Mouse (Mus musculus) limb, embryonic 13.5 days (tissue): ENCODE measurements around the gene Rhox2g. TPM values are rescaled to one million over a fixed set of nuclear protein-coding genes. Genes with fewer than 3 reads are reported as not detected.
"Not testable (repeated sequence)": the region's sequence is repeated elsewhere in the genome, so short reads cannot be mapped to it uniquely, and the experiment has no call there.

Experiments used
- ATAC-seq: fragments of 200-750 bp; cut with Nextera tagmentation; 2 replicates; pipeline ENCODE4 v1.8.0; 2017; ENCODE audit warnings: low read depth, moderate number of reproducible peaks, moderate TSS enrichment; ENCODE audit not compliant: low FRiP score
- H3K27ac ChIP-seq: fragments of 300-500 bp; sonication (generic); 2 replicates; pipeline ENCODE4 v1.5.1; 2015; ENCODE audit warnings: inconsistent platforms, mild to moderate bottlenecking, moderate library complexity
- H3K27me3 ChIP-seq: fragments of 300-500 bp; sonication (generic); 2 replicates; pipeline ENCODE4 v1.6.1; 2015; ENCODE audit warnings: mild to moderate bottlenecking, inconsistent platforms
- H3K36me3 ChIP-seq: fragments of 300-500 bp; sonication (generic); 2 replicates; pipeline ENCODE4 v1.6.1; 2015; ENCODE audit warnings: inconsistent platforms, mild to moderate bottlenecking, moderate library complexity
- H3K4me1 ChIP-seq: fragments of 300-500 bp; sonication (generic); 2 replicates; pipeline ENCODE4 v1.6.1; 2015; ENCODE audit warnings: inconsistent platforms
- H3K4me2 ChIP-seq: fragments of 300-500 bp; sonication (generic); replicated peaks from 2 replicates; pipeline ENCODE4 v1.6.1; 2015; ENCODE audit warnings: inconsistent platforms, mild to moderate bottlenecking, moderate library complexity
- H3K4me3 ChIP-seq: fragments of 300-500 bp; sonication (generic); 2 replicates; pipeline ENCODE4 v1.5.1; 2015; ENCODE audit warnings: moderate library complexity, mild to moderate bottlenecking, inconsistent platforms
- H3K9ac ChIP-seq: fragments of 300-500 bp; sonication (generic); 2 replicates; pipeline ENCODE4 v1.6.1; 2015; ENCODE audit warnings: mild to moderate bottlenecking, inconsistent platforms
- H3K9me3 ChIP-seq: fragments of 300-500 bp; sonication (generic); 2 replicates; pipeline ENCODE4 v1.6.1; 2016; ENCODE audit warnings: inconsistent platforms
- whole genome bisulfite sequencing: fragments of 180-500 bp; shearing (Covaris S2); methylation state at CpG from one replicate; pipeline ENCODE4 v1.1.7; 2015; 5-methylcytosine and 5-hydroxymethylcytosine counted together
- polyA plus RNA-seq: library from polyadenylated mRNA; unstranded; fragments of >200 nt; fragmentation: Nextera tagmentation; extraction: Ambion mirVana; gene quantifications from 2 replicates; pipeline ENCODE4 v1.2.1, GENCODE M21; 2015

Gene Rhox2g
- not detected in 2 replicates for polyA plus RNA-seq

DNA sequence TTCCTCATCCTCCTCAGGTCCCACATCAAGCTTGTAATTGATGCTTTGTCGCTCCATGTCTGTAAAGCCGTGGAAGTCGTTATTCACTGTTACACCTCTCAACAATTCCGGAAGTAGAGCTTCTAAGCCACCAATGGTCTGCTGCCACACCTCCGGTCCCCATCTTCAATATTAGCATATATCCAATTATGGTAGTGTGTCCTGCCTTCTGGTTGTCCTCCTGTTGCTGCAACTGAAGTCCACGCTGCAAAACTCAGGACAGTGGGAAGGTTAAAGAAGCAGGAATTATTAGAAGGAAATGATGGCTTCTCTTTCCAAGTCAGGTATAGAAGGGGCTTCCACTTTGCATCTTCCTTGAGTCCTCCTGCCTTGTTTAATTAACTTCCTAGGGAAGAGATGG, at the start of gene Rhox2g:
Gene Rhox2g (minus strand): TSS at position 101 of the 400 bp plus-strand sequence.
- H3K9ac ChIP-seq, H3K36me3 ChIP-seq, H3K4me2 ChIP-seq, H3K4me3 ChIP-seq, H3K27me3 ChIP-seq, H3K4me1 ChIP-seq, H3K27ac ChIP-seq, H3K9me3 ChIP-seq, ATAC-seq: not testable (repeated sequence)
- 86% methylated on average over 6 of the region's 6 CpGs for WGBS

- H3K36me3 ChIP-seq, result no peaks in the 10 kb centered on the region
- H3K9me3 ChIP-seq, result no peaks in the 10 kb centered on the region
- H3K4me1 ChIP-seq, result no peaks in the 10 kb centered on the region
- WGBS, result 88% methylated on average over 2 of the region's 2 CpGs
- H3K9ac ChIP-seq, result no peak overlapping the region
- H3K4me2 ChIP-seq, result no peak overlapping the region
- no peak overlapping the region for H3K4me3 ChIP-seq
- ATAC-seq, result no peak
- H3K27me3 ChIP-seq, result no peaks in the 10 kb centered on the region
- H3K27ac ChIP-seq, result no peak overlapping the region
These were observed 49.0 kb upstream of the Rhox2g start for GRCm38 (mm10) chrX:37692261-37692660.

DNA sequence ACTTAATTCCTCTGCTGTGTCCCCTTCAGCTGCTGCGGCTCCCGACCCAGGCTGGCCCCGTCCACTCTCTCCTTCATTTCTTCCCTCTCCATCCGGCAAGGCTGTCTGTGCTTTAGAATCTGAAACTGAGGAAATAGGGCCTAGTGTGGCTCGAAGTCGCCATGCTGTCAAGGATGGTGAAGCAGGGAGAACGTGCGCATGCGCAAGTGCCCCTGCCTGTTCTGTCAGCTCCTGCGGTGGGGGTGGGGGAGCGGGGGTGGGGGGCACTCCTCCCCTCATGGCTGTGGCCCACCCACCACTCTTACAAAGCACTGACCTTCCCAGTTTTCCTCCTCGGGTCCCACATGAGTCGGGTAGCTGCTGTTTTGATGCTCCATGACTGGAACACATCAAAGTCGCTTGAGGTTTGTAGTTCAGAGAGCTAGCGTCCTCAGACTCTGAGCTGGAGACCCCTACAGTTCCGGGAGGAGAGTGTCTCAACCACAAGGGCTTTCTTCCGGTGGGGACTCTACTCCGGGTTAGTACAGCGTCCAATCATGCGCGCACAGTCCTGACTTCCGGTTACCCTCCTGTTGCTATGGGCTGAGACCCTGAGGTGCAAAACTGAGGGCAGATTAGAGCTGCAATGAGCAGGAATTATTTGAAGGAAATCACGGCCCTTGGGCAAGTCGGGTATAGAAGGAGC, 39.9 kb upstream of the Rhox2g start:
- Histone ChIP-seq H3K4me2 (no peak overlapping the region), H3K27ac (no peak overlapping the region), H3K9ac (no peak overlapping the region), H3K27me3 (no peaks in the 10 kb centered on the region), H3K9me3 (no peaks in the 10 kb centered on the region), H3K4me1 (no peaks in the 10 kb centered on the region), H3K36me3 (no peaks in the 10 kb centered on the region), H3K4me3 (no peak overlapping the region)
- no peak for ATAC-seq
- WGBS, result 87% methylated on average over 24 of the region's 24 CpGs

GRCm38 (mm10) chrX:37673177-37673576, 29.9 kb upstream of the Rhox2g start, which contains the start of gene Rhox2h:
Gene Rhox2h (minus strand): TSS chrX:37673277.
- not testable (repeated sequence) for H3K27ac ChIP-seq, H3K27me3 ChIP-seq, H3K9me3 ChIP-seq, ATAC-seq, H3K36me3 ChIP-seq, H3K9ac ChIP-seq, H3K4me1 ChIP-seq, H3K4me2 ChIP-seq, H3K4me3 ChIP-seq
- 86% methylated on average over 8 of the region's 8 CpGs for WGBS

DNA sequence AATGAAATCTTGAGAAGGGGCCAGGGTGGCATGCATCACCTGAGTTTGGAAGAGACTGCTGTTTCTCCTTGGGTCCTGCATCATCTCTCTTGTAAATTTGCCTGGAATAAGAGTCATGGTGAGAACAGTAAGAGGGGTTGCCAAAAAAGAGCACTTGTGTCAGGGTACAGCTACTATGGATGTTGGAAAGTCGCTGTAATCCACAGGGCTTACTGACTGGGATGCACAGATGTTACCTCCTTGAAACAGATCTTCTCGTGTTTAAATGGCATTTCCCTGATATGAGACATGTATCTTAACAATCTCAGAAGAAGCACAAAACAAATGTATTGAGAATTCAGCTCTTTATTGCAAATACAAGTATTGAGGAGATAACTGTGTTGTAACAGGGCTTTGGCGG, 25.4 kb upstream of the Rhox2g start, which contains the start of gene Rhox3h:
Gene Rhox3h (minus strand): TSS at position 101 of the 400 bp plus-strand sequence.
- not testable (repeated sequence) for H3K27ac ChIP-seq, H3K9ac ChIP-seq, H3K9me3 ChIP-seq, ATAC-seq, H3K27me3 ChIP-seq, H3K4me3 ChIP-seq, H3K4me1 ChIP-seq, H3K4me2 ChIP-seq, H3K36me3 ChIP-seq
- 80% methylated on average over 1 of the region's 3 CpGs for WGBS

DNA sequence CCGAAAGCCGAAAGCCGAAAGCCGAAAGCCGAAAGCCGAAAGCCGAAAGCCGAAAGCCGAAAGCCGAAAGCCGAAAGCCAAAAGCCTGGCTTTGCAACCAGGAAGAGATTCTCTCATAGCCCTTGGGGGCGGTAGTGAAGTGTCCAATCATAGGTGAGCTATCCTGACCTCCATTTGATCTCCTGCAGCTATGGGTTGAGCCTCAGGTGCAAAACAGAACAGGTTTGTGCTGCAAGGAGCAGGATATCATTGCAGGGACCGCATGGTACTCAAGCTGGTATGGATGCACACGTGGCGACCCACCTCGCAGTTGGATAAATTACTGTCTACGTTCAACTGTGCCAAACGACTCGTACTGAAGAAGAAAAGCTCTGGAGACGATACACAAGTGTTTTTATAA, 8.0 kb upstream of the Rhox2g start, which contains the start of gene Rhox4g:
Gene Rhox4g (minus strand): TSS at position 101 of the 400 bp plus-strand sequence.
- H3K27ac ChIP-seq, H3K9me3 ChIP-seq, H3K27me3 ChIP-seq, H3K9ac ChIP-seq, H3K36me3 ChIP-seq, ATAC-seq, H3K4me1 ChIP-seq, H3K4me3 ChIP-seq, H3K4me2 ChIP-seq: not testable (repeated sequence)
- 83% methylated on average over 13 of the region's 20 CpGs for WGBS

DNA sequence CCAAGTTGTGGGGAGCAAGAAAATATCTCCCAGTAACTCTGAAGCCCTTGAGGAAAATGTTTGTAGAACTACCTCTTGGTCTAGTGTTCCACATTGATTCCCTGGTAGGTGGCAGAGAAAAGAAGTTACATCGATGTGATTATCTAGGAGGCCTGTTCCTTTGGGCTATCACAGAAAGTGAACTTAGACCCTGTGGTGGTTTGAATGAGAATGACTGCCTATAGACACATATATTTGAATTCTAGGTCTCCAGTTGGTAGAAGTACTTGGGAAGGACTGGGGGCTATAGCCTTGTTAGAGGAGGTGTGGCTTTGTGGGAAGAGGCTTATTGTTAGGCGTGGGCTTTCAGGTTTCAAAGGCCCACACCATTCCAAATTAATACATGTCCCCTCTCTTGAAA, 14.8 kb downstream of the Rhox2g start, which contains the start of gene Rhox3g:
Gene Rhox3g (minus strand): TSS at position 101 of the 400 bp plus-strand sequence.
- H3K4me1 ChIP-seq, H3K27me3 ChIP-seq, H3K9ac ChIP-seq, ATAC-seq, H3K9me3 ChIP-seq, H3K27ac ChIP-seq, H3K4me3 ChIP-seq, H3K36me3 ChIP-seq, H3K4me2 ChIP-seq: not testable (repeated sequence)
- 87% methylated on average over 2 of the region's 2 CpGs for WGBS

- not testable (repeated sequence) for H3K36me3 ChIP-seq, H3K9me3 ChIP-seq, H3K4me1 ChIP-seq, H3K9ac ChIP-seq, H3K4me3 ChIP-seq, H3K27me3 ChIP-seq, H3K27ac ChIP-seq, ATAC-seq, H3K4me2 ChIP-seq
- WGBS, result 93% methylated on average over 19 of the region's 19 CpGs
These were observed 35.7 kb downstream of the Rhox2g start, which contains the start of gene Rhox4f for GRCm38 (mm10) chrX:37607604-37608003. Gene Rhox4f (minus strand): TSS chrX:37607704.

Other genes starting within 250 kb of the Rhox2g start
- gene Rhox2b, start 231.4 kb downstream of the Rhox2g start, polyA plus RNA-seq, result not detected in 2 replicates
- 0.42 TPM in 1 of 2 replicates, not detected in the other for gene Rhox4b, start 211.0 kb downstream of the Rhox2g start, polyA plus RNA-seq
- gene Rhox2c, start 189.8 kb downstream of the Rhox2g start, polyA plus RNA-seq, result 0.19 TPM in 1 of 2 replicates, not detected in the other
- gene Rhox3c, start 184.9 kb downstream of the Rhox2g start, polyA plus RNA-seq, result not detected in 2 replicates
- not detected in 2 replicates for gene Rhox4c, start 163.1 kb downstream of the Rhox2g start, polyA plus RNA-seq
- not detected in 2 replicates for gene Rhox2d, start 150.0 kb downstream of the Rhox2g start, polyA plus RNA-seq
- gene Rhox4d, start 129.1 kb downstream of the Rhox2g start, polyA plus RNA-seq, result not detected in 2 replicates
- not detected in 2 replicates for gene Rhox2e, start 113.0 kb downstream of the Rhox2g start, polyA plus RNA-seq
- gene Rhox3e, start 101.5 kb downstream of the Rhox2g start, polyA plus RNA-seq, result not detected in 2 replicates
- gene Rhox4e, start 86.1 kb downstream of the Rhox2g start, polyA plus RNA-seq, result 0.42 TPM in 1 of 2 replicates, not detected in the other
- gene Rhox2f, start 72.1 kb downstream of the Rhox2g start, polyA plus RNA-seq, result not detected in 2 replicates
- not detected in 2 replicates for gene Rhox3f, start 62.5 kb downstream of the Rhox2g start, polyA plus RNA-seq
- not detected in 2 replicates for gene Rhox4f, start 35.8 kb downstream of the Rhox2g start, polyA plus RNA-seq
- gene Rhox3g, start 14.9 kb downstream of the Rhox2g start, polyA plus RNA-seq, result not detected in 2 replicates
- not detected in 2 replicates for gene Rhox4g, start 7.9 kb upstream of the Rhox2g start, polyA plus RNA-seq
- not detected in 2 replicates for gene Rhox3h, start 25.3 kb upstream of the Rhox2g start, polyA plus RNA-seq
- not detected in 2 replicates for gene Rhox2h, start 29.8 kb upstream of the Rhox2g start, polyA plus RNA-seq
- 0.89 and 0.94 TPM in 2 replicates for gene Rhox5, start 161.4 kb upstream of the Rhox2g start, polyA plus RNA-seq
- not detected in 2 replicates for gene Rhox6, start 183.4 kb upstream of the Rhox2g start, polyA plus RNA-seq
- gene Rhox7a, start 188.2 kb upstream of the Rhox2g start, polyA plus RNA-seq, result not detected in 2 replicates
- gene Rhox8, start 235.5 kb upstream of the Rhox2g start, polyA plus RNA-seq, result not detected in 2 replicates